Mouse (Mus musculus) kidney, postnatal 10 days (tissue): ENCODE measurements around the gene Lrrc4c.

Experiments
- DNase-seq: peaks from one replicate; pipeline ENCODE4 v3.0.0; 2021; ENCODE audit warnings: mixed read lengths

Gene Lrrc4c

GRCm38 (mm10) chr2:96317387-96318299, at the start of gene Lrrc4c:
Gene Lrrc4c, plus strand, starts transcription at chr2:96318169.
- DNase-seq: no peak

GRCm38 (mm10) chr2:96275061-96275460, 42.9 kb upstream of the Lrrc4c start:
- DNase-seq: no peak

GRCm38 (mm10) chr2:96282926-96283325, 35.0 kb upstream of the Lrrc4c start:
- DNase-seq: no peak

- DNase-seq: no peak
Measured at GRCm38 (mm10) chr2:96287512-96287911, 30.5 kb upstream of the Lrrc4c start.

- no peak for DNase-seq
Measured at GRCm38 (mm10) chr2:96290541-96290940, 27.4 kb upstream of the Lrrc4c start.

- DNase-seq: no peak
Measured at GRCm38 (mm10) chr2:96315034-96315433, 2.9 kb upstream of the Lrrc4c start.

- no peak for DNase-seq
Measured at GRCm38 (mm10) chr2:96316531-96316930, 1.4 kb upstream of the Lrrc4c start.

- no peak for DNase-seq
Measured at GRCm38 (mm10) chr2:96318556-96318955, 587 bp downstream of the Lrrc4c start.

- DNase-seq: no peak
Measured at GRCm38 (mm10) chr2:96319201-96319600, 1.2 kb downstream of the Lrrc4c start.

GRCm38 (mm10) chr2:96319649-96320048, 1.7 kb downstream of the Lrrc4c start:
- DNase-seq: no peak

GRCm38 (mm10) chr2:96334652-96335051, 16.7 kb downstream of the Lrrc4c start:
- peak; percentile 13 for DNase-seq

- peak; percentile 10 for DNase-seq
Measured at GRCm38 (mm10) chr2:96337354-96337753, 19.4 kb downstream of the Lrrc4c start.

GRCm38 (mm10) chr2:96401186-96401811, 83.3 kb downstream of the Lrrc4c start:
- DNase-seq: no peak

GRCm38 (mm10) chr2:96402514-96402913, 84.5 kb downstream of the Lrrc4c start:
- DNase-seq: no peak

- peak; percentile 17 for DNase-seq
Measured at GRCm38 (mm10) chr2:96406856-96407255, 88.9 kb downstream of the Lrrc4c start.

GRCm38 (mm10) chr2:96411182-96411581, 93.2 kb downstream of the Lrrc4c start:
- no peak for DNase-seq

- no peak for DNase-seq
Measured at GRCm38 (mm10) chr2:96461566-96461965, 143.6 kb downstream of the Lrrc4c start.

- DNase-seq: no peak
Measured at GRCm38 (mm10) chr2:96475674-96476073, 157.7 kb downstream of the Lrrc4c start.

GRCm38 (mm10) chr2:96499116-96499882, 181.3 kb downstream of the Lrrc4c start:
- no peak for DNase-seq

- DNase-seq: no peak
Measured at GRCm38 (mm10) chr2:96504140-96504539, 186.2 kb downstream of the Lrrc4c start.

GRCm38 (mm10) chr2:96505641-96506040, 187.7 kb downstream of the Lrrc4c start:
- no peak for DNase-seq

GRCm38 (mm10) chr2:96508991-96509390, 191.0 kb downstream of the Lrrc4c start:
- DNase-seq: no peak

- DNase-seq: no peak
Measured at GRCm38 (mm10) chr2:96537469-96537868, 219.5 kb downstream of the Lrrc4c start.
